Mouse (Mus musculus): Measurements from ENCODE around the gene Paxx. TPM values are rescaled to one million over a fixed set of nuclear protein-coding genes. Genes with fewer than 3 reads are reported as not detected.
"Not testable (repeated sequence)": the region's sequence is repeated elsewhere in the genome, so short reads cannot be mapped to it uniquely, and the experiment has no call there.

The Paxx gene
- total RNA-seq, 4 experiments from 2014 or later = 11.2 to 15.0 (median 14.9) TPM

GRCm38 (mm10) chr2:25413436-25413835, 47.5 kb downstream of the Paxx start:
- not testable (repeated sequence) for DNase-seq (ENCODE audit: low spot score in 2 of 2)

- DNase-seq (ENCODE audit: low spot score in 2 of 2) = no peak
Measured at GRCm38 (mm10) chr2:25408908-25409307, 52.0 kb downstream of the Paxx start.

Small RNA genes lying within 50 kb of the gene (microRNA-seq; reads per million reads assigned to microRNA genes)
- not detected for gene Mir3087

Other genes starting within 250 kb of the Paxx start
- gene Nelfb, start 249.6 kb downstream of the Paxx start, total RNA-seq (2022) = 10 to 100 TPM; 20.8 to 28.3 (median 22.6) TPM
- not detected for gene Stpg3, start 246.5 kb downstream of the Paxx start, total RNA-seq (2022)
- gene Fam166a, start 242.3 kb downstream of the Paxx start, total RNA-seq (2022) = not detected
- 100 to 1,000 TPM; 228 to 239 (median 232) TPM for gene Tubb4b, start 236.4 kb downstream of the Paxx start, total RNA-seq (2022)
- not detected for gene Slc34a3, start 226.7 kb downstream of the Paxx start, total RNA-seq (2022)
- gene Rnf224, start 224.3 kb downstream of the Paxx start, total RNA-seq (2022) = not detected
- gene Rnf208, start 218.8 kb downstream of the Paxx start, total RNA-seq (2022) = under 1 TPM; 0.36 to 0.87 (median 0.69) TPM
- not detected for gene Cysrt1, start 218.6 kb downstream of the Paxx start, total RNA-seq (2022)
- gene AL732309.1, start 214.2 kb downstream of the Paxx start, total RNA-seq (2022) = 1 to 10 TPM in 2 of 4 experiments, under 1 TPM in 2; 0.54 to 1.8 (median 1.2) TPM
- gene Tmem203, start 205.7 kb downstream of the Paxx start, total RNA-seq (2022) = 10 to 100 TPM; 11.7 to 14.1 (median 13.1) TPM
- 1 to 10 TPM; 2.0 to 5.3 (median 2.6) TPM for gene Tprn, start 198.5 kb downstream of the Paxx start, total RNA-seq (2022)
- 10 to 100 TPM; 29.0 to 36.4 (median 31.2) TPM for gene Ssna1, start 188.7 kb downstream of the Paxx start, total RNA-seq (2022)
- 10 to 100 TPM; 30.4 to 33.4 (median 31.3) TPM for gene Anapc2, start 188.6 kb downstream of the Paxx start, total RNA-seq (2022)
- not detected for gene Tmem210, start 172.9 kb downstream of the Paxx start, total RNA-seq (2022)
- not detected for gene Lrrc26, start 171.2 kb downstream of the Paxx start, total RNA-seq (2022)
- not detected for gene Grin1, start 141.9 kb downstream of the Paxx start, total RNA-seq (2022)
- 10 to 100 TPM; 13.9 to 15.0 (median 14.4) TPM for gene Man1b1, start 128.8 kb downstream of the Paxx start, total RNA-seq (2022)
- 10 to 100 TPM; 12.8 to 20.3 (median 16.7) TPM for gene Dpp7, start 104.7 kb downstream of the Paxx start, total RNA-seq (2022)
- 10 to 100 TPM in 1 of 4 experiments, 1 to 10 TPM in 3; 3.6 to 11.9 (median 4.8) TPM for gene Uap1l1, start 95.4 kb downstream of the Paxx start, total RNA-seq (2022)
- not detected for gene Sapcd2, start 88.8 kb downstream of the Paxx start, total RNA-seq (2022)
- 1 to 10 TPM; 3.8 to 8.0 (median 6.2) TPM for gene Entpd2, start 65.2 kb downstream of the Paxx start, total RNA-seq (2022)
- 10 to 100 TPM; 12.6 to 19.9 (median 15.7) TPM for gene Npdc1, start 61.7 kb downstream of the Paxx start, total RNA-seq (2022)
- gene Fut7, start 37.8 kb downstream of the Paxx start, total RNA-seq (2022) = not detected
- gene Abca2, start 32.4 kb downstream of the Paxx start, total RNA-seq (2022) = 10 to 100 TPM; 14.6 to 19.4 (median 16.0) TPM
- 1 to 10 TPM in 1 of 4 experiments, under 1 TPM in 2, not detected in 1; 0.64 to 1.1 (median 0.77) TPM for gene Clic3, start 4.3 kb downstream of the Paxx start, total RNA-seq (2022)
- not detected for gene Ptgds, start 9.0 kb upstream of the Paxx start, total RNA-seq (2022)
- not detected for gene Lcn12, start 32.8 kb upstream of the Paxx start, total RNA-seq (2022)
- gene Fbxw5, start 39.7 kb upstream of the Paxx start, total RNA-seq (2022) = 100 to 1,000 TPM in 1 of 4 experiments, 10 to 100 TPM in 3; 83.3 to 100 (median 89.7) TPM
- 1 to 10 TPM; 1.0 to 1.8 (median 1.6) TPM for gene C8g, start 40.6 kb upstream of the Paxx start, total RNA-seq (2022)
- 10 to 100 TPM; 12.0 to 18.8 (median 15.2) TPM for gene Traf2, start 85.8 kb upstream of the Paxx start, total RNA-seq (2022)
- gene Edf1, start 96.8 kb upstream of the Paxx start, total RNA-seq (2022) = 100 to 1,000 TPM; 104 to 172 (median 141) TPM
- gene Mamdc4, start 113.8 kb upstream of the Paxx start, total RNA-seq (2022) = under 1 TPM; 0.19 to 0.46 (median 0.33) TPM
- 10 to 100 TPM; 62.8 to 69.7 (median 65.5) TPM for gene Phpt1, start 114.1 kb upstream of the Paxx start, total RNA-seq (2022)
- under 1 TPM; 0.13 to 0.20 (median 0.16) TPM for gene Ajm1, start 120.7 kb upstream of the Paxx start, total RNA-seq (2022)
- 10 to 100 TPM; 83.3 to 94.6 (median 89.3) TPM for gene Rabl6, start 147.4 kb upstream of the Paxx start, total RNA-seq (2022)
- gene Ccdc183, start 156.6 kb upstream of the Paxx start, total RNA-seq (2022) = not detected
- 10 to 100 TPM; 14.9 to 22.8 (median 17.3) TPM for gene Tmem141, start 160.9 kb upstream of the Paxx start, total RNA-seq (2022)
- gene Fcna, start 166.9 kb upstream of the Paxx start, total RNA-seq (2022) = 1 to 10 TPM in 3 of 4 experiments, under 1 TPM in 1; 0.41 to 4.2 (median 1.9) TPM
- 1 to 10 TPM; 3.5 to 8.6 (median 5.2) TPM for gene Lcn8, start 192.0 kb upstream of the Paxx start, total RNA-seq (2022)
- not detected for gene Lcn5, start 196.9 kb upstream of the Paxx start, total RNA-seq (2022)
- gene Lcn6, start 215.7 kb upstream of the Paxx start, total RNA-seq (2022) = not detected
- gene Lcn10, start 221.6 kb upstream of the Paxx start, total RNA-seq (2022) = not detected
- not detected for gene Obp2a, start 238.9 kb upstream of the Paxx start, total RNA-seq (2022)
- gene Bmyc, start 245.6 kb upstream of the Paxx start, total RNA-seq (2022) = 10 to 100 TPM; 18.7 to 22.3 (median 20.6) TPM

All from gastrocnemius, adult 8-10 months (tissue).